13 mouse cellular contexts compared by ENCODE assay signal in genomic region chr2:120008672-120009071, GRCm38 (mm10). TPM values are rescaled to one million over a fixed set of nuclear protein-coding genes. Genes with fewer than 3 reads are reported as not detected.
DNase-seq lines count a peak whose midpoint lies in the region; ATAC-seq and TF ChIP-seq lines count a peak whose summit lies in the region.
"Had no signal": no experiment of that assay in that cellular context is flagged by ENCODE, and none has a peak within 500 bp of the region (broad histone marks: within the 10 kb centered on the region; RNA-seq: fewer than 3 reads in every experiment).

No protein-coding gene starts in this region.

- no peak for TF ChIP-seq EP300 in liver, postnatal 0 days (IDR thresholded peaks at IDR 0.05; ENCODE audit: low read depth)

- ATAC-seq in heart, embryonic 12.5 days (ENCODE audit: insufficient number of reproducible peaks, low FRiP score): no peak
- ATAC-seq in neural tube, embryonic 13.5 days (ENCODE audit: low read depth): no peak
- ATAC-seq in liver, postnatal 0 days: peak; percentile 43
- ATAC-seq: midbrain, embryonic 15.5 days had no signal

- no peak overlapping the region for H3K9ac ChIP-seq in heart, embryonic 12.5 days
- H3K9ac ChIP-seq in neural tube, embryonic 13.5 days: no peak overlapping the region
- H3K9ac ChIP-seq in liver, postnatal 0 days (replicated peaks): no peak overlapping the region
- H3K9ac ChIP-seq: heart, embryonic 15.5 days; midbrain, embryonic 15.5 days; stomach, embryonic 15.5 days had no signal

- H3K4me1 ChIP-seq in heart, embryonic 12.5 days (replicated peaks): peaks cover 12% of the 10 kb centered on the region
- H3K4me1 ChIP-seq in neural tube, embryonic 13.5 days (replicated peaks): no peaks in the 10 kb centered on the region
- peaks cover 5% of the 10 kb centered on the region for H3K4me1 ChIP-seq in liver, postnatal 0 days (ENCODE audit: insufficient read depth)
- H3K4me1 ChIP-seq: midbrain, embryonic 15.5 days; stomach, embryonic 15.5 days had no signal

- WGBS in heart, embryonic 12.5 days: 48% methylated on average over 4 of the region's 4 CpGs
- 63% methylated on average over 4 of the region's 4 CpGs for WGBS in neural tube, embryonic 13.5 days
- WGBS in liver, postnatal 0 days (ENCODE audit: insufficient replicate concordance): 10% methylated on average over 4 of the region's 4 CpGs

- DNase-seq in heart, postnatal 4 days: no peak
- no peak for DNase-seq in neural tube, embryonic 10.5 days (ENCODE audit: extremely low spot score, low spot score)
- DNase-seq in liver, postnatal 0 days: peak; percentile 36
- peak; percentile 19 for DNase-seq in yolk sac, embryonic 10.5 days (ENCODE audit: low spot score)
- DNase-seq in layer of hippocampus, adult 2 months (ENCODE audit: low spot score in 2 of 2): no peak
- no peak for DNase-seq in urinary bladder, postnatal 4 days (ENCODE audit: low spot score in 2 of 2)
- DNase-seq: embryo, embryonic 11 days; thymus, postnatal 36 days had no signal

- H3K4me2 ChIP-seq in heart, embryonic 12.5 days: no peak overlapping the region
- H3K4me2 ChIP-seq in neural tube, embryonic 13.5 days: no peak overlapping the region
- H3K4me2 ChIP-seq in liver, postnatal 0 days (ENCODE audit: low read depth, low read length): no peak overlapping the region
- H3K4me2 ChIP-seq: heart, embryonic 15.5 days; midbrain, embryonic 15.5 days; stomach, embryonic 15.5 days had no signal

- peak overlapping the region; percentile 19; the same call in 1 of the 2 replicates for H3K27ac ChIP-seq in heart, embryonic 12.5 days (ENCODE audit: poor library complexity, severe bottlenecking)
- H3K27ac ChIP-seq in neural tube, embryonic 13.5 days (replicated peaks): 0 out of 2 replicates have a peak overlapping the region, but pooled peaks have one; percentile 18
- peak overlapping the region; percentile 51 for H3K27ac ChIP-seq in liver, postnatal 0 days (ENCODE audit: low read depth)
- H3K27ac ChIP-seq in layer of hippocampus, adult 2 months: no peak overlapping the region
- H3K27ac ChIP-seq: heart, embryonic 15.5 days; midbrain, embryonic 15.5 days; stomach, embryonic 15.5 days had no signal

- H3K4me3 ChIP-seq in heart, embryonic 12.5 days: no peak overlapping the region
- H3K4me3 ChIP-seq in neural tube, embryonic 13.5 days: no peak overlapping the region
- H3K4me3 ChIP-seq in liver, postnatal 0 days (ENCODE audit: low read depth, low read length): no peak overlapping the region
- H3K4me3 ChIP-seq in layer of hippocampus, adult 2 months: no peak overlapping the region
- H3K4me3 ChIP-seq: heart, embryonic 15.5 days; midbrain, embryonic 15.5 days; stomach, embryonic 15.5 days had no signal

- H3K36me3 ChIP-seq in heart, embryonic 12.5 days: no peaks in the 10 kb centered on the region
- H3K36me3 ChIP-seq in neural tube, embryonic 13.5 days: peaks cover 27% of the 10 kb centered on the region
- H3K36me3 ChIP-seq in liver, postnatal 0 days (replicated peaks; ENCODE audit: insufficient read depth, low read length): no peaks in the 10 kb centered on the region
- H3K36me3 ChIP-seq: midbrain, embryonic 15.5 days; stomach, embryonic 15.5 days had no signal

- no peaks in the 10 kb centered on the region for H3K27me3 ChIP-seq in heart, embryonic 12.5 days (replicated peaks)
- H3K27me3 ChIP-seq in neural tube, embryonic 13.5 days: no peaks in the 10 kb centered on the region
- no peaks in the 10 kb centered on the region for H3K27me3 ChIP-seq in liver, postnatal 0 days (ENCODE audit: insufficient read depth, low read length)
- H3K27me3 ChIP-seq: heart, embryonic 15.5 days; midbrain, embryonic 15.5 days; stomach, embryonic 15.5 days had no signal

- no peak for TF ChIP-seq CTCF in liver, postnatal 0 days (IDR thresholded peaks at IDR 0.05; ENCODE audit: low read depth)
- TF ChIP-seq CTCF in layer of hippocampus, adult 2 months (conservative IDR thresholded peaks at IDR 0.05): no peak

- no peaks in the 10 kb centered on the region for H3K9me3 ChIP-seq in heart, embryonic 12.5 days (replicated peaks)
- H3K9me3 ChIP-seq in neural tube, embryonic 13.5 days: no peaks in the 10 kb centered on the region
- H3K9me3 ChIP-seq in liver, postnatal 0 days (ENCODE audit: low read length): no peaks in the 10 kb centered on the region
- H3K9me3 ChIP-seq: heart, embryonic 15.5 days; midbrain, embryonic 15.5 days; stomach, embryonic 15.5 days had no signal

RNA-seq across cellular contexts. Expression of gene Jmjd7, which starts 18.6 kb away (rescaled TPM):
- polyA plus RNA-seq in heart, embryonic 12.5 days (2016; fragmentation: Nextera tagmentation; extraction: Ambion mirVana): 13.1 and 13.3 TPM in 2 replicates
- total RNA-seq in heart, postnatal 4 days (2021): 10 to 100 TPM; 12.2 to 13.6 TPM
- polyA plus RNA-seq in neural tube, embryonic 13.5 days (2015; fragmentation: Nextera tagmentation; extraction: Ambion mirVana): 19.8 and 24.8 TPM in 2 replicates
- polyA plus RNA-seq in liver, postnatal 0 days (2015; fragmentation: Nextera tagmentation; extraction: Ambion mirVana): 4.0 and 4.8 TPM in 2 replicates
- total RNA-seq in layer of hippocampus, adult 2 months (2021): 1 to 10 TPM; 5.5 to 6.6 TPM

RNA-seq across cellular contexts. Expression of gene Gm28042, which starts 18.6 kb away (rescaled TPM):
- 2.3 and 3.2 TPM in 2 replicates for polyA plus RNA-seq in heart, embryonic 12.5 days (2016; fragmentation: Nextera tagmentation; extraction: Ambion mirVana)
- total RNA-seq in heart, postnatal 4 days (2021): 1 to 10 TPM in 1 of 2 experiments, under 1 TPM in 1; 0.43 to 1.6 TPM
- polyA plus RNA-seq in neural tube, embryonic 13.5 days (2015; fragmentation: Nextera tagmentation; extraction: Ambion mirVana): 6.9 and 11.1 TPM in 2 replicates
- 0.13 and 0.38 TPM in 2 replicates for polyA plus RNA-seq in liver, postnatal 0 days (2015; fragmentation: Nextera tagmentation; extraction: Ambion mirVana)
- total RNA-seq in layer of hippocampus, adult 2 months (2021): 1 to 10 TPM; 1.1 to 2.4 TPM

RNA-seq across cellular contexts. Expression of gene Pla2g4b, which starts 24.5 kb away (rescaled TPM):
- 2.3 and 2.5 TPM in 2 replicates for polyA plus RNA-seq in heart, embryonic 12.5 days (2016; fragmentation: Nextera tagmentation; extraction: Ambion mirVana)
- total RNA-seq in heart, postnatal 4 days (2021): 1 to 10 TPM; 1.9 to 4.0 TPM
- polyA plus RNA-seq in neural tube, embryonic 13.5 days (2015; fragmentation: Nextera tagmentation; extraction: Ambion mirVana): 3.8 and 4.0 TPM in 2 replicates
- 0.12 and 0.15 TPM in 2 replicates for polyA plus RNA-seq in liver, postnatal 0 days (2015; fragmentation: Nextera tagmentation; extraction: Ambion mirVana)
- total RNA-seq in layer of hippocampus, adult 2 months (2021): 1 to 10 TPM; 3.8 to 6.4 TPM

RNA-seq across cellular contexts. Expression of gene Mapkbp1, which starts 36.2 kb away (rescaled TPM):
- 3.3 and 3.8 TPM in 2 replicates for polyA plus RNA-seq in heart, embryonic 12.5 days (2016; fragmentation: Nextera tagmentation; extraction: Ambion mirVana)
- total RNA-seq in heart, postnatal 4 days (2021): 10 to 100 TPM; 12.6 to 13.6 TPM
- polyA plus RNA-seq in neural tube, embryonic 13.5 days (2015; fragmentation: Nextera tagmentation; extraction: Ambion mirVana): 4.5 and 5.8 TPM in 2 replicates
- 0.22 and 0.27 TPM in 2 replicates for polyA plus RNA-seq in liver, postnatal 0 days (2015; fragmentation: Nextera tagmentation; extraction: Ambion mirVana)
- total RNA-seq in layer of hippocampus, adult 2 months (2021): 10 to 100 TPM; 43.7 to 45.6 TPM

Comparison
In these comparisons a context has a peak if more than half of its experiments do, and no peak if none do; other contexts are left out.
1. DNase-seq: peak in liver, postnatal 0 days (single experiment) and yolk sac, embryonic 10.5 days (single experiment); none in heart, postnatal 4 days (single experiment), neural tube, embryonic 10.5 days (single experiment), layer of hippocampus, adult 2 months (0 of 2) and urinary bladder, postnatal 4 days (0 of 2).